Mouse (Mus musculus) testis, adult 2 months (tissue): Measurements from ENCODE around the gene Trim62.

Experiments used
- CTCF ChIP-seq: fragments of 200-500 bp; IDR thresholded peaks from 2 replicates; pipeline ENCODE4 v1.5.1; 2012; ENCODE audit warnings: low read depth, mild to moderate bottlenecking, inconsistent platforms, low read length, moderate library complexity; ENCODE audit not compliant: control insufficient read depth, insufficient read depth, insufficient replicate concordance
- POLR2A ChIP-seq: fragments of 200-500 bp; IDR thresholded peaks from 2 replicates; pipeline ENCODE4 v1.6.1; 2012; ENCODE audit warnings: low read depth, mild to moderate bottlenecking, inconsistent platforms, low read length, moderate library complexity; ENCODE audit not compliant: control insufficient read depth

DNA sequence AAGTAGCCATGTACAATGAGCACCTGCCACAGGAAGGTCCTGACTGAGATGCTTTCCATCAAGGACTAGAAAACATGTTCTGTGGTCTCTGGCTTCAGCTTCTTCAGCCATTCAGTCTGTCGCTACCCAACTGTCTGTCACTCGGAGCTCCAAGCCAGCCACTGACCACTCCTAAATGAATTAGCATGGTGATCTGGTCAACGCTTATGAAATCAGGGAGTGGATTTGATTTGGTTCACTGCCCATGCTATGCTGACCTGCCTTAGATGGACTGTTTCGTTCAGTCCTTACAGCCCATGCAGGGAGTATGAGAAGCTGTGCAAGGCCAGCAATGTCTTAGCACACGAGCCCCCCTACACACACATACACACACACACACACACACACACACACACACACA lies 70.5 kb downstream of the Trim62 start:
- TF ChIP-seq CTCF (no peak), POLR2A (no peak)
